Mouse (Mus musculus) cortical plate, adult 2 months (tissue): ENCODE measurements around the gene Inafm2. TPM values are rescaled to one million over a fixed set of nuclear protein-coding genes. Genes with fewer than 3 reads are reported as not detected.

Experiments
- H3K27ac ChIP-seq: fragments of 200-500 bp; 2 replicates; pipeline ENCODE4 v1.5.1; 2012; ENCODE audit warnings: low read length, control low read depth, inconsistent platforms; ENCODE audit not compliant: insufficient read depth
- H3K4me1 ChIP-seq: fragments of 200-500 bp; 2 replicates; pipeline ENCODE4 v1.6.1; 2011; ENCODE audit warnings: low read length; ENCODE audit not compliant: control insufficient read depth, insufficient read depth
- H3K4me3 ChIP-seq: fragments of 200-500 bp; 2 replicates; pipeline ENCODE4 v1.5.1; 2011; ENCODE audit warnings: mild to moderate bottlenecking, low read length, control low read depth; ENCODE audit not compliant: insufficient read depth
- CTCF ChIP-seq: fragments of 200-500 bp; IDR thresholded peaks from 2 replicates; pipeline ENCODE4 v1.5.1; 2011; ENCODE audit warnings: mild to moderate bottlenecking, control low read depth, low read length; ENCODE audit not compliant: insufficient read depth; ENCODE audit errors: extremely low read depth
- POLR2A ChIP-seq: fragments of 200-500 bp; IDR thresholded peaks from 2 replicates; pipeline ENCODE4 v1.6.1; 2011; ENCODE audit warnings: mild to moderate bottlenecking, low read length, control low read depth; ENCODE audit not compliant: insufficient read depth; ENCODE audit errors: extremely low read depth
- polyA plus RNA-seq: library from polyadenylated mRNA; depleted of rRNA; stranded (reverse); fragments of >200 nt; gene quantifications from 2 replicates; pipeline ENCODE4 v1.2.3, GENCODE M21; 2012

Gene Inafm2
- polyA plus RNA-seq, 1 experiment, result 22.4 TPM

DNA sequence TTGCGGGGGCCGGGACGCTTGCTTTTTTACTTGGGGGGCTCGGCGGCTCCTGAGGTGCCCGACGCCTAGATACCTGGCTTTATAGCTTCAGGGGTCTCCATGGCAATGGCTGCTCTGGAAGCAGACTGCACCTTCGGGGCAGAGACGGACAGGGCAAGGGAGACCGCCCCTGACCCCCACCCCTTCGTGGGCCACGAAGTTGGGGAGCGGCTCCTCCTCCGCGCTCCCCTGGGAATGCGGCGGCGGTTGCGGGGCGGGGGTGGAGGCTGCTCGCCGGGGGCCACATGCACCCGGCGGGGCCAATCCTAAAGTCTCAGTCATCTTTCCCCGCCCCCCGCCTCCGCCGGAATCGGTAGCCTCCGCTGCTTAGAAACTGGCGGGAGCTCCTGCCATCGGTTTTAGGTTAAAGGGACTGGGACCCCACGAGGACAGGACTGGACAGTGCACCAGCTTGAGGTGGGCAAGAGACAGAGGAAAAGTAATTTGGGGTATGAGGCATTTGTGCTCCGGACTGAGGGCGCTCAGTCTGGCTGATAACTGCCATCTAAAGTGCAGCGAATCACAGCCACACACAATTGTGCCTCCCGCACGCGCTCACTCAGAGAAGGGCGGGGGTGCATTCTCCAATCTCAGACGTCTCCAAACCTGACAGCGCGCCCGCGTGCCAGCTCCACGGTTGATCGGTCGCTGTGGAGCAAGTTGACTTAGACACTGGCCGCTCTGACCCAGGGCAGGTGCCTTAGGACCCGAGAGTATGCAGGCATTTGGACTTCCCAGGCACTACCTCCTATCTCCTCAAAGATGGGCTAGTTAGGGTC lies 41.4 kb upstream of the Inafm2 start, which contains the start of gene Ankrd63:
TSS of gene Ankrd63 (minus strand) at position 51 of the 818 bp plus-strand sequence.
- Histone ChIP-seq H3K4me3 (peak within 1 kb of the TSS; percentile 64), H3K27ac (peak within 1 kb of the TSS; percentile 80), H3K4me1 (peaks cover 3% of the 10 kb centered on the region)
- TF ChIP-seq POLR2A (no peak), CTCF (no peak)

DNA sequence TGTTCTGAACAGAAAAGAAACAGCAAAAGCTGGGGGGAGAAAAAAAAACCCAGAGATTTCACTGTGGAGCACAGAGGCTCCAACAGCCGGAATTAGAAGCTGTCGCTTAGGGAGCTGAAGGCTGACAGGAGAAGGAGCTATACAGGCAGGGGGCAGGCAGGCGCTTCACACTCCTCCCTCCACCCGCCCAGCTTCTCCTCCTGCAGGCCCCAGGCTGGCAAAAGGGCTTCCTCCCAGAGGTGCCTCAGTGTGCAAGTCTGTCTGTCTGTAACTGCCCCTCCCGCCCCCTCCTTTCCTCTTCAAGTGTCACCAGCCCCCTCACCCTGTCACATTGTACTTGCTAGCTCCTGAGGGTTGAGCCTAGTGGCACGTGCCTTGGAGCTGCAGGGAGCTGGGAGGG lies 39.1 kb upstream of the Inafm2 start:
- no peak for TF ChIP-seq CTCF
- 0 out of 2 replicates have a peak, but pooled peaks have one; percentile 10 for TF ChIP-seq POLR2A
- Histone ChIP-seq H3K27ac (no peak overlapping the region), H3K4me1 (peaks cover 3% of the 10 kb centered on the region), H3K4me3 (no peak overlapping the region)

DNA sequence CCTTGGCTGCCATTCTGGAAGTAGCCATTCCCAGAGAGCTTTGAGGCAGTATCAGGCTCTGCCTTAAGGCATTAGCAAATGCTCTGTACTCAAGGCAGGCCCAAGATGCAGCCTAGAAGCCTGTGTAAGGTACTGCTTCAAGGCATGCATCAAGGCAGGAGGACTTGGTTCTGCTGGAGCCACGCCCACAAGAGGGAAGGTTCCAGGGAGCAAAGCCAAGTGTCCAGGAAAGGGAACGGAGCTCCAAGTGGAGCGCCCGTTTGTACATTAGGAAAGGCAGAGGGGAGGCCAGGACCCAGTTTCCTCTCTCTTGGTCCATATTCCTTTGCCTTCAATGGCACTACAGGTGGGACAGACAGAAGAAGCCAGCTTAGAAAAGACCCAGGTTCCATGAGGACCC lies 37.1 kb upstream of the Inafm2 start:
- H3K4me3 ChIP-seq, result no peak overlapping the region
- peaks cover 6% of the 10 kb centered on the region for H3K4me1 ChIP-seq
- TF ChIP-seq POLR2A, result no peak
- TF ChIP-seq CTCF, result no peak

DNA sequence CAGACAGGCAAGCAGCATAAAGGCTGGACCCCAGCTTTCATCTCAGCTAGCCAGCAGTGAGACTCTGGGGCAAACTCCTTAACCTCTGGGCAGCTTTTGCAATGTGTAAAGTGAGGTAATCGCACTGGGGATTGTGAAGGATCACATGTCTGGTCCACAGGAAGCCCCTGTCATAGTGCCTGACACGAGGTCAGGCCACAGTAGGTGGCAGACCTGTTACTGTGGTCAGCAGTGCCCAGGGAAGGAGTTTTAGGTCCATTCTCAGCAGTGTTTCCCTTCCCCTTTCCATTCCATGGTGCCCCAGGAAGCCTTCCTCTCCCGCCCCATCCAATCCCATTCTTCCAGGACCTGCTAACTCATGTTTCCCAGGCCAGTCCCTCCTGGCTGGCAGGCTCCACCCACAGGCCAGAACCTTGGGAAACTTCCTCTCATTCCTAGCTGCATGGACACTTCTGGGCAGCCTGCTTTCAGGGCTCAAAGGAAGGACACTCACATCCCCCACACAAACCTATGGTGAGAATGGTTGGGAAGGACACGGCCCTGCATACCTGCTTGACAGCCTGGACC lies 35.8 kb upstream of the Inafm2 start:
- Histone ChIP-seq H3K27ac (no peak overlapping the region), H3K4me1 (peaks cover 9% of the 10 kb centered on the region), H3K4me3 (no peak overlapping the region)
- TF ChIP-seq POLR2A (no peak), CTCF (no peak)

More for the DNA sequence above, 37.1 kb upstream of the Inafm2 start:
- H3K27ac ChIP-seq, result no peak overlapping the region

DNA sequence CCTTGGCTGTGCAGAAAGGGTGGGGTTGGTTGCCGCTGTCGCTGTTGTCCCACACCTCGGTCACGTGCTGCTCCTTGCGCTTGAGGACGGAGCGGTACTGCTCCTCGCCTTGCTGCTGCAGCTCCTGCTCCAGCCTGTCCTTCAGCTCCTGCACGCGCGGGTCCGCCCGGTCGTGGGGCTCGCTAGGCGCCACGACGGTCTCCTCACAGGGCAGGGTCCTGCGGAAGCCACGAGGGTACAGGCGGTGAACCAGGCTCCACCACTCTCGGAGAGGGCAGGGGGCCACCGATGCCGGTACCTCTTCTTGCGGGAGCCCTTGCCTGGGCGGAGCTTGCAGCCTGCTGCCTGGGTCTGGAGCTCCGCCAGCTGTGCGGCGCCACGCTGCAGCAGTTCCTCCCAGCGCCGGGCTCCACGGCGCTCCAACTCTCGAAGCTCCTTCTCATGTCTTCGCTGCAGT lies 34.5 kb upstream of the Inafm2 start:
- H3K27ac ChIP-seq, result no peak overlapping the region
- peaks cover 6% of the 10 kb centered on the region for H3K4me1 ChIP-seq
- TF ChIP-seq POLR2A (no peak), CTCF (no peak)
- peak overlapping the region; percentile 13 for H3K4me3 ChIP-seq

DNA sequence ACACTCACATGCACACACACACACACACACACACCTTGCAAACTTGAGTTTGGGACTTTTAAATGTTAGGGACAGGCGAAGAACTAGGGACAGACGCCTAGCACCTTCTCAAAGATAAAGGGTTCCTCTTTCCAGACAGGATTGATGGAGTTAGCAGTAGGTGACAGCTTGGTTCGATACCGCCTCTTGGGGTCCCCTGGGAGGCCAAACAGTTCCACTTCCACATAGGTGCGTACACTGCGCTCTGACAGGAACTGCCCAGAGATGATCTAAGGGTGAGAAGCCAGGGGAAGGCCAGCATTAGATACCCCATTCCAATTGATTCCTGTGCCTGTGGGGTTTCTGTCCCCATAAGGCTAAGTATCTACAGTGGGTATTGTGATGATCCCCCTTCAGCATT lies 31.9 kb upstream of the Inafm2 start:
- Histone ChIP-seq H3K4me1 (peaks cover 6% of the 10 kb centered on the region), H3K27ac (0 out of 2 replicates have a peak overlapping the region, but pooled peaks have one; percentile 14), H3K4me3 (no peak overlapping the region)
- TF ChIP-seq CTCF, result no peak
- TF ChIP-seq POLR2A, result no peak

DNA sequence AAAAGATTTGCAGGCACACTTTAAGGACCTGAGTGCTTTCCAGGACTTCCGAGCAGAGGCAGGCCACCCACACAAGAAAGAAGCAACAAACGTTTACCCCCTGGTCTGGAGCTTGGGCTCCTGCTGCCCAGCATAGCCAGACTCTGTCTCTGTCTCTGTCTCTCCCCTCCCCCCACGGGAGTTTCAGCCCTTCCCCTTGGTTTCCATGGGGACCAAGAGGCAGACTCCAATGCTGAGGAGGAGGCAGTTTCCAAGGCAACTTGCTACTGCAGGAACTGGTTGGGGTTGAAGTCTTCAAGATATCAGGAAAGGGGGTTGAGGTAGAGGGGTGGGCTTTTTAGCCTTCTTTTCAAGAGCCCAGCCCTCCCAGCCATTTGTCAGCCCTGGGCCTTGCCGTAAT lies 31.3 kb upstream of the Inafm2 start:
- Histone ChIP-seq H3K4me1 (peaks cover 6% of the 10 kb centered on the region), H3K4me3 (no peak overlapping the region), H3K27ac (peak overlapping the region; percentile 87)
- TF ChIP-seq CTCF (no peak), POLR2A (peak; percentile 60; the same call in 1 of the 2 replicates)

DNA sequence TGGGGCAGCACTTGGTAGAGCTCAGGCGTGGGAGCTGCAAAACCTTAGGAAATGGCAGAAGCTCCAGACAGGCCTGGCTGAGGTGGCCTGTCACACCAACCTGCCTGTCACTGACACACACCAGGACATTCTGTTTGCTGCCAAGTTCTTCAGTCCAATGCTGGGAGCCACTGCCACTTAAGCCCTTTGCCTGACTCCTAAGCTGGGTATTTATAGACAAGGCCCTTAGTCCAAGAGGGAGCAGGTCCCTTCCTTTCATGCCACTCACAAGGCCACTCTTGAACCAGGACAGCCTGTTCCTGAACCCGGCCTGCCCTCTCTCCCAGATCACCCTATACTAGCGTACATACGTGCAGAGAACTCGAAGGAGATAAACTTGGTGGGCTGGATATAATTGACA lies 28.9 kb upstream of the Inafm2 start:
- Histone ChIP-seq H3K4me3 (no peak overlapping the region), H3K27ac (no peak overlapping the region), H3K4me1 (peaks cover 6% of the 10 kb centered on the region)
- TF ChIP-seq POLR2A (no peak), CTCF (no peak)

DNA sequence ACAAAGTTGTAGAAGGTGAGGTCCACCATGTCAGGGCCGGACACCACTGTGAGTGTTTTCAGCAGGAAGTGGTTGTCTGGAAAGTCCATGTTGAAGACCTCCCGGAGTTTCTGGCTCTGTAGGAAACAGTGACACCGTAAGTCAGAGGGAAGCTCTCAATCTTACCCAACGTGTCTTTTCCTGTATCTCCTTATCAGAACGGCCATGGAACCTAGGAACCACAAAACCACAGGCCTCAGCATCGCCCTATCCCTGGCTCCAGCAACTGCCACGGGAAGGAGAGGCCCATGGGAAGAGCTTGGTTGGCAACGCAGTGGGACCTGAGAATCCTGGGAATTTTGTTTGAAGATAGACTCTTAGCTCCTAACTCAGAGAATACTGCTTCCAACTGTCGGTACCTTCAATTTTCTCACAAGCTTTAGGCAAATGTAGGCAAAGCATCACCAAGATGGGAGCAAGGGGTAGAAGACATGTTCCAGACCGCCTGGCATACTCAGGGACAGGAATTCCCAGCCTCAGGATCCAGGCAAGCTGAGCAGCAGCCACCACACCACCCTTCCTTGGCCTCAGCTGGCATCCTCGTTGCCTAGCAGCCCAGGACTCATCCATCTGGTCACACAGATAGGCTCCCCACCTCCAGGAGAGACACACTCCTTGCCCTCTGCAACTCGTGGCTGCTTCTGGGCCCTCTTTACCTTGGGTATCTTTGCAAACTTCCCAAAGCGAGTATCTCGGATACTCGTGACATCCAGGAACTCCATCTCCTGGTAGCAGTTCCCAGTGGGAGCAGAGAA lies 21.7 kb upstream of the Inafm2 start:
- no peak overlapping the region for H3K4me3 ChIP-seq
- H3K4me1 ChIP-seq, result no peaks in the 10 kb centered on the region
- no peak overlapping the region for H3K27ac ChIP-seq
- TF ChIP-seq POLR2A (no peak), CTCF (no peak)

DNA sequence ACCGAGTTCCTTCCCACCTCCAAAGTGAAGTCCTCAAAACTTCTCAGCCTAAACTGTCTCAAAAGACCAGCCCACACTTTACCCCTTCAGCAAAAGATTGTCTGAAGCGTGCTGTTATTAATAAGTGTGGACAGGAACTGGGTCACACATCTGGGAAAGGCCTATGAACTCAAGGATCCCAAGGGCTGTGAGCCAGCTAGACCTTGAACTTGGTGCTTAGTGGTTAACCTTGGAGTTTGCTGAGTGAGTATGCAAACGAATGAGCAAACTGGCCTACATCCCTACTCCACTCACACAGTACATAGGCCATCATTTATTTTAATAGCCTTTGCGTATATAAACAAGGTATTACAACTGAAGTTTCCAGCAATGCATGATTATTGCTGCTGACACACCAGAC lies 20.0 kb upstream of the Inafm2 start:
- TF ChIP-seq POLR2A (no peak), CTCF (no peak)
- no peaks in the 10 kb centered on the region for H3K4me1 ChIP-seq
- no peak overlapping the region for H3K4me3 ChIP-seq
- H3K27ac ChIP-seq, result no peak overlapping the region
